Mouse (Mus musculus): Measurements from ENCODE around the gene Nxn. TPM values are rescaled to one million over a fixed set of nuclear protein-coding genes. Genes with fewer than 3 reads are reported as not detected.

Gene Nxn
- total RNA-seq, 1 experiment from 2014 or later = 4.2 TPM

GRCm38 (mm10) chr11:76372534-76372933, 26.4 kb downstream of the Nxn start:
- no peak for ATAC-seq (ENCODE audit: extremely low read depth, insufficient number of reproducible peaks, low FRiP score, poor library complexity, severe bottlenecking)

GRCm38 (mm10) chr11:76372120-76372519, 26.8 kb downstream of the Nxn start:
- no peak for ATAC-seq (ENCODE audit: extremely low read depth, insufficient number of reproducible peaks, low FRiP score, poor library complexity, severe bottlenecking)

DNA sequence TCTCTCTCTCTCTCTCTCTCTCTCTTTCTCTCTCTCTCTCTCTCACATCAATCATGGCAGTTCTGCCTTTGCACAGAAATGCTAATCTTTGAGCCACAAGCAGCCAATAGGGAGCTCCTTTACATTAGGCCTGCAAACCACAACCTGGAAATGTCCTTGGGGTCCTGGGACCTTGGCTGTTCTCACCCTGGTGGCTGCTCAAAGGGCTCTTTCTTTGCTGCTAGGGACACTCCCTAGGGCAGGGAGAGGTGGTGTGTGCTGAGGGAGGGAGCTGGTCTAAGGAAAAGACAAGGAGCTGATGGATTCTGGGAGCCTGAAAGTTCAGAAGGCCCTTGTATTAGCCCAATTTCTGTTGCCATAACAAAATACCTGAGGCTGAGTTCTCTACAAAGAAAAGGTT, 28.4 kb downstream of the Nxn start:
- no peak for ATAC-seq (ENCODE audit: extremely low read depth, insufficient number of reproducible peaks, low FRiP score, poor library complexity, severe bottlenecking)

- no peak for ATAC-seq (ENCODE audit: extremely low read depth, insufficient number of reproducible peaks, low FRiP score, poor library complexity, severe bottlenecking)
Measured at GRCm38 (mm10) chr11:76366720-76367119, 32.2 kb downstream of the Nxn start.

DNA sequence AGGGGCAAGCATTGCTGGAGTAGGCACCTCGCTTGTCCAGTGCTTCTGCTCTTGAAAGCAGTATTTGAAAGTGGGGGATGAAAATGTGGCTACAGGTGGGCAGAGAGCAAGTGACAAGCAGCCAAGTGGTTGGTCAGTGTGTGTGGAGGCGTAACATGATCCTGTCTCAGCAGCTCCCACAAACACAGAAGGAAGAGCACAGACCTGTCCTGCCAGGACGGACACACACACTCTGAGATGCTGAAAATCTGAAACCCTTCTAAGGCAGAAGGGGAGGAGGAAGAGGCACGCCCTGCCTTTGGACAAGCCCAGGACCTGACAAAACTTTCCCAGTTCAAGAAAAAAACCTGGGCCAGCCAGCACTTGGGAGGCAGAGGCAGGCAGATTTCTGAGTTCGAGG, 34.9 kb downstream of the Nxn start:
- ATAC-seq (ENCODE audit: extremely low read depth, insufficient number of reproducible peaks, low FRiP score, poor library complexity, severe bottlenecking) = no peak

- ATAC-seq (ENCODE audit: extremely low read depth, insufficient number of reproducible peaks, low FRiP score, poor library complexity, severe bottlenecking) = no peak
Measured at GRCm38 (mm10) chr11:76363636-76364035, 35.3 kb downstream of the Nxn start.

DNA sequence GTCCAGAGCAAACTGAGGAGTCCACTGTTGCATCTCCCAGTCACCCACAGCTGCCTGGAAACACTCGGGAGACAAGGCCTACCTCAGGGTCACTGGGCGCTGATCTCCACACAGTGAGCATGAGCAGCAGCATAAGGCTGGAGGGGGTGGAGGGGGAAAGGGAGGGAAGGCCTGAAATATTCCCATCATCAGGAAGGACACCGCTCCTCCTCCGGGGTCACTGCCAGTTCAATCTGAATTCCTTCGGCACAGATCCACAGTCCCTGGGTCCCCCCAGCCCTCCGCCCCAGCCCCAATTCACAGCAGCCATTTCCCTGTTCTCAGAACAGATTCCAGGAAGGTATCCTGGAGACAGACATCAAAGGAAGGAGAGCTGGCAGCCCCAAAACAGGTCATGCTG, 35.8 kb downstream of the Nxn start:
- ATAC-seq (ENCODE audit: extremely low read depth, insufficient number of reproducible peaks, low FRiP score, poor library complexity, severe bottlenecking) = no peak

- ATAC-seq (ENCODE audit: extremely low read depth, insufficient number of reproducible peaks, low FRiP score, poor library complexity, severe bottlenecking) = no peak
Measured at GRCm38 (mm10) chr11:76361422-76361821, 37.5 kb downstream of the Nxn start.

- no peak for ATAC-seq (ENCODE audit: extremely low read depth, insufficient number of reproducible peaks, low FRiP score, poor library complexity, severe bottlenecking)
Measured at GRCm38 (mm10) chr11:76360255-76360654, 38.7 kb downstream of the Nxn start.

DNA sequence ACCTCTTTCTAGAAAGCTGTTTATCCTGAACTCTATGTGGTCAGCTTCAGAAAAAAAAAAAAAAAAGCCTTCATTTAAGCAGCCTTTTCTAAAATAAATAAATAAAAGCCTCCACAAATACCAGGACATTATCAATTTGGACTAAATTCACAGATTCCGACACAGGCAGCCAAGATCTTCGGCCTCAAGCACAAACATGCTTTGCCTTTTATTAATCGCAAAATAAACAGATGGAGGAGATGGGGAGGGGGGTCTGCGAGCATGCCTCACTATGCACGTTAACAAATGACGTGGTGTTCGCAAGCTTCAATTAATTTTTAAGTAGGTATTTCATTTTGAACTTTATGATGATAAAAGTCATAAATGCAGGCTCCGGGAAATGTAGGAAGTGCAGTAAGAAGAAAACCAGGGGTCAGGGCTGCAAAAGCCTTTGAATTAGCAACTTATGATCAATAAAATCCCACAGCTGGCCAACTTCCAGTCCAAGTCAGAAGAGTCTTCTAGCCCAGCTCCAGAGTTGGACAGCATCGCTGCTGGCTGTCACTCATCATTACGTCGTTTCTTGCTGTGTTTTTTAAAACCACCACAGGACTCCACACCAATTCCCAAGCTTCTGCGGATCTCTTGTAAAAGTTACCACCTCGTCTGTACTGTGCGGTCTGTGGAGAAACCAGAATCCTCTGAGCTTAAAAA, 40.2 kb downstream of the Nxn start:
- ATAC-seq (ENCODE audit: extremely low read depth, insufficient number of reproducible peaks, low FRiP score, poor library complexity, severe bottlenecking) = no peak

- ATAC-seq (ENCODE audit: extremely low read depth, insufficient number of reproducible peaks, low FRiP score, poor library complexity, severe bottlenecking) = no peak
Measured at GRCm38 (mm10) chr11:76357464-76357863, 41.5 kb downstream of the Nxn start.

DNA sequence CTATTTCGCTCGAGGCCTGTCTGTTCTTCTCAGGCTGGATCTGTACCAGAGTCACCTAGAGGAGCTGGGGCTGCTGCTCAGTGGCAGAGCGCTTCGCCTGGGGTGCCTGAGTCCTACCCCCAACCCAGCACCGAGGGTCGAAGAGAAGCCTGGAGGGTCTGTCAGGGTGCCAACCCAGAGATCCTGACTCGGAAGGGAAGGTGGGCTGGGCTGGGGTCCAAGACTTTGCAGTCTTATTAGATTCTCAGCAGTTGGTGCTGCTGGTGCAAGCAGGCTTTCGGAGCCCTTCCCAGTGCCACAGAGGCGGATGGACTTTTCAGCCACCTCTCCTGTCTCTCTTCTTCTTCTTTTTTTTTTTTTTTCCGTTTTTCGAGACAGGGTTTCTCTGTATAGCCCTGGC, 42.8 kb downstream of the Nxn start:
- ATAC-seq (ENCODE audit: extremely low read depth, insufficient number of reproducible peaks, low FRiP score, poor library complexity, severe bottlenecking) = no peak

GRCm38 (mm10) chr11:76355425-76355824, 43.5 kb downstream of the Nxn start:
- ATAC-seq (ENCODE audit: extremely low read depth, insufficient number of reproducible peaks, low FRiP score, poor library complexity, severe bottlenecking) = no peak

DNA sequence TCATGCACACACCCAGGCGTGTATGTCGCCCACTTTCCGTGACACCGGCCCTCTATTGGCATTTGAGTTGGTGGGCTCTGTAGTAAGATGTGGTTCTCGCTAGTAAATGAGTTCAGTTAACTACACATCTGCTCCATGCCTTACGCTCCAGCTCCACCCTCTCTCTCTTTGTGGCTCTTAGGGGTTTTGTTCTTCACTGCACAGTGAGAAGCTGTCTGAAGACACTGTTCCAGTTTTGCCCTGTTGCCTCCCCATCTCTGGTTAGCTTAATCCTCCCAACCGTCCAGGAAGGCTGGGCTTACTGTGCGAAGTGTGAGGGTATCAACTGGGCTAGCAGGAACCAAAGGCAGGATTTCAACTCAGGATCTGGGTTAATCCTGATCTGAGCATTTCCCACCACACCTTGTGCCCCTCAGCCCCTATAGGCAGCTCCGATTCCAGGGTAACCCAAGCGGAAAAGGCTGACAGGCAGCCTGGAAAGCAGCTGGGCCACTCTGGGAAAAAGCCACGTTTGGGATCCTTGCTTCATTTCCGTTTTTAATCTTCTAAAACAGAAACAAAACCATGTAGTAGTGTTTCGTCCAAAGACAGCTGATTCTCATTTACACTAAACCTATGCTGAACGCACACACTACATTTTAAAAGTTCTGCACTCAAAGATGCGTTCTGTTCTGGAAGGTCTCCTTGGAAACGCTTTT, 45.9 kb downstream of the Nxn start:
- ATAC-seq (ENCODE audit: extremely low read depth, insufficient number of reproducible peaks, low FRiP score, poor library complexity, severe bottlenecking) = no peak

- ATAC-seq (ENCODE audit: extremely low read depth, insufficient number of reproducible peaks, low FRiP score, poor library complexity, severe bottlenecking) = no peak
Measured at GRCm38 (mm10) chr11:76351624-76352011, 47.3 kb downstream of the Nxn start.

DNA sequence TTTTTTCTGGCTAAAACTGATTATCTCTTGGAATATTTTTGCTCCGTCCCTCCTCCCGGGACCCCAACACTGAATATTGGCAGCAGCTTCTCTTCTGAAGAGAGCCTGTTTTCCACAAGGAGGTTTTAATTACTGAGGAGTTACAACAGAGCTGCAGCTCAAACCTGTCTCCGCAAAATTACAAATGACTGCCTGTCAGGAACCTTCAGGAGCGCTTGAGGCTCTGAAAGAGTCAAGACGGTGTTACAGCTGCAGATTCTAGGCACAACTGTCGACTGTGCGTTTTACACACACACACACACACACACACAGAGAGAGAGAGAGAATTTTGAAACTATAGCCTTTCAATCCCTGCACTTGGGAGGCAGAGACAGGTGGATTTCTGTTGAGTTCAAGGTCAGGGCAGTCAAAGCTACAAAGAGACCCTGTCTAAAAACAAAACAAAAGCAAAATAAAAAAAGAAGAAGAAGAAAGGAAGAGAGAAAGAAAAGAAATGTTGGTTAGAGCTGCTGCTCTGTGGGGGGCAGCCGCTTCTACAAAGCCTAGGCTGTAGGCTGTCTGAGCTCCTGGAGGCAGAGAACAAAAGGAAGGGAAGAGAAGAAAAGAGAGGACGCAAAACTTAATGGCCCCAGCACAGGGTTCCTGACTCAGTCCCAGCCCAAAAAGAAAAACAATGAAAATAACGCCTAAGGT, 47.9 kb downstream of the Nxn start:
- ATAC-seq (ENCODE audit: extremely low read depth, insufficient number of reproducible peaks, low FRiP score, poor library complexity, severe bottlenecking) = no peak

DNA sequence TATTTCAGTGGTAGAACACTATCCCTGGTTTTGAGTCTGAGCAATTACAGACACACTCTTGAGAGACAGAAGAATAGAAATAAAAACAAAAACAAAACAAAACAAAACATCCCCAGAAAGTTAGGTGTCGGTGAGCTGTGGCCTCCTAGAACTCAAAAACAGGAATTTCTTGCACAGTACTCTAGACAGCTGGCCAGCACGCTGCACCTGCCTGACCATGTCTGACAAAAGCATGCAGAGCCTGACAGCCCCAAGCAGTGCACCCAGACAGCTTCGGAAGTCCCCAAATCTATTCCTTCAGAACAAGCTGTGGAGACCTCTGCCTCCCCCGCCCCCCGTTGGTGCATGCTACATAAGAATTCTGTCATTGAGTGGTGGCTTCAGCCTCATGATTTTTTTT, 49.1 kb downstream of the Nxn start:
- no peak for ATAC-seq (ENCODE audit: extremely low read depth, insufficient number of reproducible peaks, low FRiP score, poor library complexity, severe bottlenecking)

GRCm38 (mm10) chr11:76347589-76347988, 51.4 kb downstream of the Nxn start:
- ATAC-seq (ENCODE audit: extremely low read depth, insufficient number of reproducible peaks, low FRiP score, poor library complexity, severe bottlenecking) = no peak

- no peak for ATAC-seq (ENCODE audit: extremely low read depth, insufficient number of reproducible peaks, low FRiP score, poor library complexity, severe bottlenecking)
Measured at GRCm38 (mm10) chr11:76343031-76343430, 55.9 kb downstream of the Nxn start.

Measured in neutrophil, adult 5-6 weeks (primary cell).